Mouse (Mus musculus): ENCODE measurements at regions not wholly inside any gene's neighbourhood (a gene's known extent, or its start where the extent isn't known, plus 50 kb on each side); places are given as distances from the start of the nearest gene placed in this dataset.

GRCm38 (mm10) chr19:54460426-54461170 is 416.6 kb downstream of the Adra2a start:
- TF ChIP-seq FLI1 (IDR thresholded peaks at IDR 0.05; ENCODE audit: low read length): no peak
- TF ChIP-seq GATA1 (IDR thresholded peaks at IDR 0.05; ENCODE audit: borderline replicate concordance, low read length): no peak

Measured in megakaryocyte, embryonic 14.5 days (primary cell).